Mouse (Mus musculus) common myeloid progenitor, adult 5-6 weeks (primary cell): ENCODE results near the gene Vps50. TPM values are rescaled to one million over a fixed set of nuclear protein-coding genes. Genes with fewer than 3 reads are reported as not detected.

ENCODE experiments used
- ATAC-seq: replicated peaks from 2 replicates; pipeline ENCODE4 v1.8.0; 2016; ENCODE audit warnings: low read depth, mild to moderate bottlenecking, moderate TSS enrichment, inconsistent platforms; ENCODE audit not compliant: poor library complexity, severe bottlenecking
- total RNA-seq: library from RNA; stranded (forward); fragments of 200-1000, 187-1606 nt; gene quantifications from 2 replicates; pipeline ENCODE4 v1.2.3, GENCODE M21; 2017

Gene Vps50
- total RNA-seq, 1 experiment from 2014 or later: 52.3 TPM

GRCm38 (mm10) chr6:3620428-3621387, 122.5 kb downstream of the Vps50 start:
- ATAC-seq: peak; percentile 100

Other genes with a start within 250 kb of the Vps50 start
- gene Samd9l, start 98.8 kb upstream of the Vps50 start, total RNA-seq: 30.6 and 33.3 TPM in 2 replicates
- gene Hepacam2, start 84 bp upstream of the Vps50 start, total RNA-seq: not detected in 2 replicates